Mouse (Mus musculus) layer of hippocampus, postnatal 10 days (tissue): ENCODE results near the gene Fezf1. TPM values are rescaled to one million over a fixed set of nuclear protein-coding genes. Genes with fewer than 3 reads are reported as not detected.

Experiments used
- DNase-seq, 2 experiments: peaks; one replicate each; pipeline ENCODE4 v3.0.0; 2021; ENCODE audit warnings: low spot score in 2 of 2
- long read RNA-seq: library from polyadenylated mRNA; stranded (forward); transcript quantifications from one replicate; pipeline ENCODE4 v2.0.0, GENCODE M21; 2023
- total RNA-seq, 2 experiments: library from RNA; stranded (reverse); gene quantifications; 2 replicates each; pipeline ENCODE4 v1.2.3; 2021

Gene Fezf1
- not detected for total RNA-seq
- long read RNA-seq: 0 reads

DNA sequence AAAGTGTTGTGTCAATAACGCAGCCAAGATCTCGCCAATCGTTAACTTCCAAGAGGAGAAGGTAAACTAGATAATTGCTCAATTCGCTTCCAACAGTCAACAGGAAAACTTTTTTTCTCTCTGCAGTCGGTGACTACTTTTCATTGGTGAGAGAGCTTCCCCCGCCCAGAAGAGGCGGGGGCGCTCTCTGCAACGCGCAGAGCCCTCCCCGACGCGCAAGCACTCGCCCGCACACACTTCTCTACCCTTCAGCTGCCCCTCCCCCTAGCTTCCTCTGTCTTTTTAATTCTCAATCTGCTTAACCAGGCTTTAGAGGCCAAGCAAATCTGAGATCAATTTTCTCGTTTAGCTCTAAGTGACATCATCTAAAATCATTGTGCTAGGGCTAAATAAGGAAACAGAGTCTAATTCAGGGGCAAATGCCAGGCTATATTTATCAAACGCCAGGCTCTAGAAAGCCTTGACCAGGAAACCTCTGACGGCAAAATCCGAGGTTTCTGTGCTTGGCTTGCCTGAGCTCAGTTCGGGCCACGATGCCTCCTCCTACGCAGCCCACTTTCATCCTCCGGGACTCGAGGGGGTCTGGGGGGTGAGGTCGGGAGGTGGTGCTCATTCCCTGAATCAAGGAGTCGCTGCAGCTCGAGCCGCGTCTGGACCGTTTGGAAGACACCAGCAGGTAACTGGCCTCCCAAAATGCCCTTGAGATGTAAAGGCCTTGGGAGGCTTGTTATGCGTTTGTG lies at the start of gene Fezf1:
TSS of gene Fezf1 (minus strand) at position 50 of the 740 bp plus-strand sequence.
- DNase-seq: no peak

DNA sequence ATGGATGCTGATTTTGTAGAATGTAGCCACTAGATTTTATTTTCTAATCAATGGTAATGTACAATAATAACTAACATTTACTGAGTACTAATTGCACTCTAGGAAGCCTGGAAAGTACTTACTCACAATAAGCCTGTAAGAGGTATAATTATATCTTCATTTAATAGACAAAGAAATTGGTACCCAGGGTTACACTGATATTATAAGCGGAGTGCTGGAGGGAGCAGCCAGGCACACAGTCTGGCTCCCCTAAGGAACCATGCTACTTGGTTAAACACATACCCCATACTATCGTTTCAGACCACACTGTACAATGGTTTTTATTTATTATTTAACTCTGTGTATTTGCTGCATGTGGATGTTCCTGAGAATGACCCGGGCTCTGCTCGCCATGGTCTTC lies 46.5 kb upstream of the Fezf1 start:
- no peak for DNase-seq

DNA sequence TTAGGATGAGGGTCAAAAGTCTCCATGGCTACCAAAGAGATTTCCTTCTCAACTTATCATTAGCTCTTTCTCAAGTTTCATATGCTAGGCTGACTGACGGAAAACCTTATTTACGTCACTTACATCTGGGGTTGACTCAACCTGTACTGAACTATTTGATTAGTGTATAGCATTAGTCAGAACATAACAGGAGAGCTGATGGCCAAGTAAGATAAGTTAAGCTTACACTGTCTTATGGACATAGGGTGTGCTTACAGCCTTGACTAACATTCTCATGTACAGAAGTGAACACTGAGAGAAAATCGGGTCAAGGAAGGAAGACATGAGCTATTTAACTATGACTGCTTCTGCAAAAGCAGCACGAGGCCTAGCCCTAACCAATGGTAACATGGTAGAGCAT lies 40.6 kb upstream of the Fezf1 start:
- DNase-seq: no peak

- no peak for DNase-seq
Observed at GRCm38 (mm10) chr6:23281514-23281820, 33.3 kb upstream of the Fezf1 start.

GRCm38 (mm10) chr6:23280811-23281513 lies 32.8 kb upstream of the Fezf1 start:
- no peak for DNase-seq

- DNase-seq: no peak
Observed at GRCm38 (mm10) chr6:23273483-23273882, 25.3 kb upstream of the Fezf1 start.

DNA sequence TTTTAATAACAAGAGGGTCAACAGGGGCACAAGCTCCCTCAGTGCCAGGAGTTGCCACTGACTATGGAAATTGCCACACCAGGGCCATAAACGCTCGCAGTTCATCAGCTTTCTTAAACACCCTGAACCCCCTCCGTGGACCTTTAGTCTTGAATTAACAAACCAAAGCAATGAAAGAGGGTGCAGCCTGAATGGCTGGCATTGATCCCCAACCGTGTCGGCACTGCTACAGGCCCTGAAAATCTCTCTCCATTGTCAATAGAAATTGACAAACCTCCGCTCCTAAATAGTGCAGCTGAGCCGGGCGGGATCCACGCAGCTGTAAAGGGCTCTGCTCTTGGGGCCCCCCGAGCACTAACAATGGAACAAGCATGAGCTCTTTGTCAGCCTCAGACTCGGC lies 24.8 kb upstream of the Fezf1 start:
- DNase-seq: no peak

DNA sequence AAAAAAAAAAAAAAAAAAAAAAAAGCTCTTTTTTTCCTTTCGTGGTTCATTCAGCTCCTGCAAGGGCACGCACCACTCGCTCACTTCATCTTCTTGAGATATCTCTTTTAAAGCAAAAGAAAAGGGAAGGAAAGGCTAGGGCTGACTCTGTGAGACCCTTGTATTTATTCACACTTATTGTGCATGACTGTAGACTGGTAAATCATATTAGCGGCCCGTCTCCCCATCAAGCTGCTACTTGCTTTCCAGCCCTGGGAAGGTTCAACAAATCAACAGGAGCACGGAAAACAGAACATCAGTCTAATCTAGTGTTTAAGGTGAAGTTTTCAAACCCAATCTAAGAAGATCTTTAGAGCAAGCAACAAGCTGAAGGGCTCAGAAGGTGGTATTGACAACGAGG lies 24.4 kb upstream of the Fezf1 start:
- no peak for DNase-seq

- DNase-seq: no peak
Observed at GRCm38 (mm10) chr6:23260738-23261050, 12.5 kb upstream of the Fezf1 start.

- no peak for DNase-seq
Observed at GRCm38 (mm10) chr6:23260016-23260737, 12.0 kb upstream of the Fezf1 start.

- DNase-seq: no peak
Observed at GRCm38 (mm10) chr6:23257981-23258380, 9.8 kb upstream of the Fezf1 start.

DNA sequence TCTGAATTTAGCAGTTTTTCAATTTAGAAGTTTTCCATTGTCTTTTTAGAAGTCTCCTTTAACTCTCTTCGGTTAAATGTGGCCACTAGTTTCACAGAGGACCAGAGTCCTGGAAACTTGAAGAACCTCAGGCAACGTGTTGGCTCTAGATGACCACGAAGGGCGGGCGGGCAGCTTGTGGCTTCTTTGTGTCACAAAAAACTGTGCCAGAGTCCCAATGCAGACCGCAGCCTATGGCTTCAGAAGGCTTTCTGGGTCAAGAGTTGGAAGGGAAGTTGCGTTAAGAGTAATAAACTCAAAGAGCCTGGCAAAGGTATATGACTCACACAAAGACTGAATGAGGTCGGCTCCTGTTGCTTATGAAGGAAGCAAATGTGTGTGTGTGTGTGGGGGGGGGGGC lies 7.0 kb upstream of the Fezf1 start:
- DNase-seq: no peak

DNA sequence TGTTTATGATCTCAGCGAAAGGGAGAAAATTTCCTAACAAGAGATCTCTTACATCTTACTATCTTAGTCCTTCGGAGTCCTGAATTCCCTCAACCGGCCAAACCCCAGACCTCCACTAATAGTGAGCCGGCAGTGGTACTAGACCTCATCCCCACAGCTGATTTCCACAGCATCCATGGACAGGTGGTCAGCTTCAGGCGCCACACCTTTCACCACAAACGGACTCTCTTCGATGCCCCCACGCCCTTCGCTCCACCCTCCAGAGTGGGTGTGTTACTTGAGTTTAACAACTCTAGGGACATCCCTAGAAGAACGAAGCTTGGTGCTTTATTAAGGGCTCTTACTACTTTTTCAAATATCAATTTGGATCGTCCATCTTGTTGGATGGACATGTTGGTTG lies 6.5 kb upstream of the Fezf1 start:
- no peak for DNase-seq

- peak in 1 of 2 experiments; percentile 17 for DNase-seq
Observed at GRCm38 (mm10) chr6:23253353-23254311, 5.5 kb upstream of the Fezf1 start.

DNA sequence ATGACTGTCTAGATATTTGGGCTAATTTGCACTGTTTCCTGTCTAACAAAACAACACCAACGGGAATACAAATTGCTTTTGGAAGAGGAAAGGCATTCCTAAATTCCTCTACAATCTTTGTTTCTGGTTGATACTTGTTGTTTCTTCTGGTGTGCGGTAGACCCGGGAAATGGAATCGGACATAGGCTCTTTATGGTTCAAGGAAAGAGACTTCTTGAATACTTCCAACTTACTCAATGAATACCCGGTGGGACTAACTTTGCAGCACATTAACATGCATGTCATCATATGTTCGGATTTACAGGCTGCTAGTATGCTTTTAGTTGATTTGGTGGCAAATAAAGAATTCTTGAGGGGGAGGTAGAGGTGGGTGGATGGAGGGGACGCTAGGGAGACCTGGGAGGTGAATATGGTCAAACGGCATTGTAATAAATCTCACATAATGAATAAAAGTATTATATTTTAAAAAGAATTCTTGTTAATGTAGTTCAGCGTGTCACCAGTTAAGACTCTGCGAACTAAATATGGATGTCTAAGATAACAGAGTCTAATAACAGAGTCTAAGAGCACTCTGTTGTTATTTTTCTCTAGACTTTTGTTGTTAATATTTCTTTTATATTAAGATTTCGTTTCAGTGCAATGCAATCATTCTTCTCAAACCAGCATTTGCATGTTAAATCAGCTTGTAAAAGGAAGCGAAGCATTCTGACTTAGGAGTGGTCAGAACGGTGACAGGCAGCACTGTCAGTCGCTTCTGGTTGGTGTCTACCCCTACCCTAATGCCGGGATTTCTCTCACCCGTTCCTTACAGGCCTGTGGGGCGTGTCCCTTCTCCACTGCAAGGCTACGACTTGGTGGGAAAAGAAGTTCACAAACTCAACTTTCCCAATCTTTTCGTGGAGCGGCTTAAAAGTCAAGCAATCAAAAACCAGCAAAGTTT lies 4.3 kb upstream of the Fezf1 start:
- DNase-seq: peak in 1 of 2 experiments; percentile 31

DNA sequence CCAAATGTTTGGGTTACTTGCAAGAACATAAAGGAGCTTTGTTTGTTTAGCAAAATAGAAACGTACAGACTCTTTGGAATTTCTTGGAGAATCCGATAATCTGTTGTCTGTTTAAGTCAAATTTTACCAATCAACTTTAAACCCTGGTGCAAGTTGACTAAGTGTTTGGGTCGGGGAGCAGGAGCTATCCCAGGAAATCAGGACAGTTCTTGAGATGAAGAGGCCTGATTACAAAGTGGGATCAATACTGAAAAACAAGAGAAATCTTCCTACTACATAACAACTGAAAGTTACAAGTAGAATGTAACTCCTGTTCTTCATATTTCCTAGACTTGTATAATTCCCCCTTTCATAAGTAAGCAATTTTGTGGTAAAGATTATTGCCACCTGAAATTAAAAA lies 3.3 kb upstream of the Fezf1 start:
- DNase-seq: no peak

- DNase-seq: no peak
Observed at GRCm38 (mm10) chr6:23250288-23250955, 2.3 kb upstream of the Fezf1 start.

GRCm38 (mm10) chr6:23249616-23250287 lies 1.6 kb upstream of the Fezf1 start:
- peak in 1 of 2 experiments; percentile 24 for DNase-seq

DNA sequence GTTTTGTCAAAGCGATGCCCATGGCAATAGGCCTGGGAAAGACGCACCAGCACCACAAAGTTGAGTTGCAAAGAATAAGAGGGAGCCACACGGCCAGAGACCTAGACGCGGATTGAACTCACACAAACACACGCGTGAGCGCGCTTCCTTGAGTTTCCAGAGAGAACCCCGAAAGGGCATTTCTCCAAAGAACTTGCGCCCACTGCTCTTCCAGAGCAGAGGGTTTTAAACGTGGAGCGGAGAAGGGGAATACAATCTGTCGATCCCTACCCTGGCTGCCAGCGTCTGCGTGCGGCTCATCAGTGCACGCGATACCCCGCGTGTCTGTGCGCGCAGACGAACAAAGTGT lies 865 bp upstream of the Fezf1 start:
- peak in 1 of 2 experiments; percentile 26 for DNase-seq
